Mouse (Mus musculus) testis, postnatal 10 days (tissue): ENCODE results near the gene Tmem63b.

Experiments used
- DNase-seq: peaks from one replicate; pipeline ENCODE4 v3.0.0; 2021; ENCODE audit warnings: low spot score

Tmem63b gene

DNA sequence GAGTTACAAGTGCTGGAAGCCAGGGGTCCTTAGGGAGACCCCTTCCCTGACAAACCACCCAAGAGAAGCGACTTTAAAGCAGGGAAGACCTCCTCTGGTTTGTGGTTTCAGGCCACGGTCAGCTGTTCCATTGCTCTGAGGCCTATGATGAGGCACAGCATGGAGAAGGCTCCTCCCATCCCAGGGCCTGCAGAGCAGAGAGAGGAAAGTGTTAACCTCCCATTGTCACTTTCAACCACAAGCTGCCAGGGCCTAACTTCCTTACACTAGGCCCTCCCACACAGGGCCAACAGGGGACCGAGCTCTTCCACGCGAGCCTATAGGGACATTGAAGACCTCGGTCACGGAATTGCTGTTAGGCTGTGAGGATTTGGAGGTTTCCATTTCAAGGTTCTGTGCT is 16.5 kb upstream of the Tmem63b start:
- DNase-seq = no peak

GRCm38 (mm10) chr17:45702254-45702653 is 15.5 kb upstream of the Tmem63b start:
- no peak for DNase-seq

DNA sequence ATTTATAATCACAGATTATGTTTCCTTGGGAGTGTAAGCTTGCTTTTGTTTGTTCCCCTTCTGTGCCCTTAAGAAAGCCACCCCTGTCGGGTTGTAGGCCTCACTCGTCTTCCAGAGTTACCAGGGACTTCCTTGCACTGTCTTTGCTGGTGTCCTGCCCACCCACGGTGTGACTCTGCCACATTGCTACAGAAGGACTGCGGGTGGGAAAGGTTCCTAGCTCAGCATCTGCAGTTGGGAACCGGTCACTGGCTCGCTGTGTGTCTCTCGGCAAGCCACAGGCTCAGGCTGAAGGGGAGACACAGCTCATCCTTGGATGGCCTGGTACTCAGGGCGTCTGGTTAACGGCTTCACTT is 14.5 kb upstream of the Tmem63b start:
- no peak for DNase-seq

GRCm38 (mm10) chr17:45700496-45701235 is 14.0 kb upstream of the Tmem63b start:
- no peak for DNase-seq

GRCm38 (mm10) chr17:45699039-45699740 is 12.5 kb upstream of the Tmem63b start:
- no peak for DNase-seq

DNA sequence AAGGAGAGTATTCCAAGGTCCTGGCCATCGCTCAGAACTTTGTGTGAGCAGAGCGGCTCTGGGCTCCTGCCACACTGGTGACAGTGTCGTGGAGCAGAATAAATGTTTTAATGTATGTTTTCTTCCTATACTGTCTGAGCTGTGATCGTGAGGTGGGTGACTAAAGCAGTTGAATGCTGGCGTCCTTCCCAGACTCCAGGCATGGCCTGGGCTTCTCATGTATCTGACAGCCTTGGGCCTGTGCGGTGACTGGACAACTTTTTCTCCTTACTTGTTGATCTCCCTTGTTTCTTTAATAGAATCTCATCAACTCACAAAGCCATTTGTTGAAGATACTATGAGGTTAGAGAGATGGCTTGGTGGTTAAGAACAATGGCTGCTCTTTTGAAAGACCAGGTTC is 11.7 kb upstream of the Tmem63b start:
- no peak for DNase-seq

DNA sequence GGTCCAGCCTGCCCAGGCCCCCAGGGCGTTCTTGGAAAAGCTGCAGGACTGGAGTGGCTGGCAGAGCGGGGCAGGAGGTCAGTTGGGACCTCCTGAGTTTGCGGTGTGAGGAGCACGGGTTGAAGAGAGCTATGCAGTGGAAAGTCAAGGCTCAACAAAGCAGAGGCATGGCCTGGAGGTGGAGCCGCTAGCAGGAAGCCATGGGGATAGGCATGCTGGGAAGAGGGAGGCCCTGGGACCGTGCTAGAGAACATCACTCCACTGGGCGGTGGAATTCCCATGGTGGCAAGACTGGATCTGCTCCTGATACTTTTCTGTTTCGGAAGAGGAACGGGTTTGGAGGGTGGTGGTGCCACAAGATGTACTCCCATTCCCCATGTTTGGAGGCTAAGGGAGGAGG is 10.3 kb upstream of the Tmem63b start:
- no peak for DNase-seq

GRCm38 (mm10) chr17:45695227-45696120 is 8.8 kb upstream of the Tmem63b start:
- DNase-seq = no peak

GRCm38 (mm10) chr17:45693812-45694565 is 7.3 kb upstream of the Tmem63b start:
- no peak for DNase-seq

- no peak for DNase-seq
Observed at GRCm38 (mm10) chr17:45692159-45692558, 5.5 kb upstream of the Tmem63b start.

DNA sequence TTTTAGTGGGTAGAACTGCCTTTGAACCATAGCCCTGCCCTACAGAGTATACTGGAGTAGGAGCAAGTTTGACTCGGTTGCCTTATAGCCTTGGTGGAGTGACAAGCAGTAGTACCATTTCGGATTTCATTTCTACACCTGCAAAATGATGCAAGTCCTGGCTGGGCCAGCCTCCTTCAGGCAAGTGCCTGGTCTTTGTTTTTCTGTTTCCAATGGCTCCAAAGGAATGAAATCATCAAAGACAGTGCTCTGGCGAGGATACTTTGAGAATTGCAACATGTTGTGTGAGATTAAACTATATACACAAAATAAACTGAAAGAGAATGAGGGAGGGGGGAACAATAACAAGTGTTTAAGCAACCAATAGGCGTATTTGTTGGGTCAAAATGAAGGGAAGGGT is 3.3 kb upstream of the Tmem63b start:
- no peak for DNase-seq

DNA sequence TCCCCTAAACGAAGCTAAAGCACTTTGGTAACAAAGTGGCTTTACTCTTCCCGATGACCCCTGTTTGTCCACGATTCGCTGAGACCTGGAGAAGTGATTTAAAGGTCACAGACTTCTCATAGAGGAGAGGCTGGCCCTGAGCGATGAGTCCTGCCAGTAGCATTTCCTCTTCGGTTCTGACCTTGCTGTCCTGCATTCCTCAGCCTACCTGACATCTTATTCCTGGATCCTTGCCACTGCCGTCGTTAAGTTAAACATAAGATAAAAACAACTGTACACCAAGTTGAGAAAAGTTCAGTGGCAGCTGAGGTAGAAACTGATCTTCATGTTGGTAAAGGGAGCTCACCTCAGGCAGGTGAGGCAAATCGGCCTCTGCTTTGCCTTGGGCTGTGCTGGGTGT is 2.4 kb upstream of the Tmem63b start:
- DNase-seq = no peak

DNA sequence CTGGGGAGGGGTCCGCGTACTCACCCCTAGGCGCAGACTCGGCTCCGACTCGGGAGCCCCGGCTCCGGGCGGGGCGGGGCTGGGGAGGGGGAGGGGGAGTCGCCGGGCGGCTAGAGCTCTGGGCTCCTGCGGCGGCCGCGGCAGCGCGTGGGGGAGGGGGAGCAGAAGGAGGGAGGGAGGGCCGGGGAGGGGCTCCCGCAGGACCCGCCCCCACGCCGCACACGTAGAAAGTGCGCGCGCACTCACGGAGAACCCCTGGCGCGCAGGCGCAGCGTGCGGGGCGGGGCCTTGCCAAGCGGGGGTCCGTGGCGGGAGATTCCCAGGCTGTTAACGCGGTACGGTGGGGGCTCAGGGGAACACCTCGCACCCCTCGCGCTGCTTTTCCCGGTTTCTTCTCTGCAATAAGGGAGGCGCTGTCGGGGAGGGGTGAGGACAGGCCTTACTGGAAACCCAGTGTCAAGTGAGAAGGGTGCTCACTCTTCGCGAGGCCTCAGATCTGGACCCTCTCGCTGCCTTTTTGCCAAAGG is 549 bp downstream of the Tmem63b start, which contains the start of gene Mrpl14:
Gene Mrpl14 (plus strand): TSS at position 230 of the 527 bp plus-strand sequence.
- peak; percentile 99 for DNase-seq

DNA sequence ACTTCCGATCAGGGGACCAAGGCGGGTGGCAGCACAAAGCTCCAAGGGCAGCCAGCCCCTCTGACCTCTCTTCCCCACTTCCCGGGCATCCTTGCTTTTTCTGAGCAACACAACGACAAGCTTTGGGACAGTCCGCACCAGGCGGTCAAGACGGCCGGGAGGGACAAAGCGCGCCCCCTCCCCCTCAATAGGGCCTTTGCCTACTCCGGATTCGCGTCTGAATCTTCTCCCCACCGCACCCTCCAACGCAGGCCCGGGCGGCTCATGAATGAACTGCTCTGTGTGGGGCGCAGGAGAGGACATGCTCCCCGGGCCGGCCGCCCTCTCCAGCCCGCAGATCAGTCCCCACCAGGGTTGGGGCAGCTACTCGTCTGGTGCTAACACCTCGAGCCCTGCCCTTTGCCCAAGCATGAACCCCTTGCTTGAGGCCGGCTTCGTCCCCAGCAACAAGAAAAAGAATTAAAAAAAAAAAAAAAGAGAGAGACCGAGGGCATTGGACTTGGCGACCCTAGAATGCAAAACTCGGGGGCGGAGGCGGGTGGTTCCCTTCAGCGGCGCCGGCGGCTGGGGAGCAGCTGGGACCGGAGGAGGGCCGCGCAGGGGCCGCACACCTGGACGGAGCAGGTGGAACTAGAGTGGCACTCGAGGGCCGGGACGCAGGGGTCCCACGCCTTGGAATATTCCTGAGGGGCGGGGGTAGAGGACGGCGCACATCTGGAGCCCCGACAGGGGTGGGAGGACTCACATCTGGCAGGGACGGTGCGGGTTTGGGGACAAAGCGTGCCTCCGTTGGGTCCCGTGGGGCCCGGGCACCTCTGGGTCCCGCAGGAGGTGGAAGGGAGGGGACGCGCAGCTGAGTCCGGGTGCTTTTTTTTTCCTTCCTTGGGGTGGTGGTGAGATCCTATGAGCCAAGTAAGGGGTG is 1.3 kb downstream of the Tmem63b start:
- DNase-seq = peak; percentile 70

DNA sequence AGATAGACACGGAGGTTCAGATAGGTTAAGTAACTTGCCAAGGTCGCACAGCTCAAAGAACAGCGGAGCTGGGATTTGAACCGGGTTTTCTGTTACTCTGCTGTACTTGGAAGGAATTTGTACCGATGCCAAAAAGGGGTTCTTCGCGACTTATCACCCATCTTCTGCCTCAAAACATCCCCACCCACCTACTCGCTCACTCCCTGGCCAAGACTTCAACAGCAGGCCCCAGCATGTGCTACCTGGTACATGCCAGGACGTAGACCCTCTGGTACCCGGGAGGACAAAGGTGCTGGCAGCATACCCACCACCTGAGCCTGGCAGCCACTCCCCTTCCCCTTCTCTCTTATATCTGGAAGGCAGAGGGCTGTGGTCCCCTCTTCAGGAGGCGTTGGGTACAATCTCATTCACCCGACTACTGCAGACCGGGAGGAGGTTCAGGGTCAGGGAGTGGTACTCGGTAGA is 2.0 kb downstream of the Tmem63b start:
- DNase-seq = no peak

- no peak for DNase-seq
Observed at GRCm38 (mm10) chr17:45682843-45683242, 3.9 kb downstream of the Tmem63b start.

DNA sequence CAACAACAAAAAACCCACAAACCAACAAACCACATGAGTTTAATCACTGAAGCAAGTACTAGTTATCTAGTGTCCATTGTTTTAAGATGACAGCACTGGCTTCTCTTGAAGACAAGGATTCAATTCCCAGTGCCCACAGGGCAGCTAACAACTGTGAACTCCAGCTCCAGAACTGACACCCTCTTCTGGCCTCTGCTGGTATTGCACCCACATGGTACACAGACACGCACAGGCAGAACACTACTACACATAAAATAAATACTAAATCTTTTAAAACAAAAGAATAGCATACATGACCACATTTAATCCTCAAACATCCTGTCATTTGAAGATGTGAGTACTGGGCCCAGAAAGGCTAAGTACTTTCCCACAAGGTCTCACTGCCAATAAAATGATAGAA is 5.1 kb downstream of the Tmem63b start:
- no peak for DNase-seq

- DNase-seq = no peak
Observed at GRCm38 (mm10) chr17:45680391-45680980, 6.2 kb downstream of the Tmem63b start.

DNA sequence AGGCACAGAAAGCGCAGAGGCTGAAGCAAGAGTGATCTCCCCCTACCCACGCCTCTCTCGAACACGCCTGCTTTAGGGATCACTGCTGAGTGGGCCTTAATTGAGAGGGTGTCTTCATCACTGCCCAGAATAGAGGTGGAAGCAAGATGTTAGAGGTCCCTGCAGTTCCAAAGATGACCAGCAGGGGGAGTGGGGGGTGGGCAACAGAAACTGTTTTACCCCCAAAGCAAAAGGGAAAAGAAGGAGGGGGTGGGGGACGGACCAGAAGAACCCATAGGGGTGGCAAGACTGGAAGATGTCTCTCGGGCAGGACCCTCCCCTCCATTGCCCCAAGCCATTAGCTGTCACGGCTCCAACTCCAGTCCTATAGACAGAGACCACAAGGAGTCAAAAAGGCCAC is 8.6 kb downstream of the Tmem63b start:
- peak; percentile 93 for DNase-seq

DNA sequence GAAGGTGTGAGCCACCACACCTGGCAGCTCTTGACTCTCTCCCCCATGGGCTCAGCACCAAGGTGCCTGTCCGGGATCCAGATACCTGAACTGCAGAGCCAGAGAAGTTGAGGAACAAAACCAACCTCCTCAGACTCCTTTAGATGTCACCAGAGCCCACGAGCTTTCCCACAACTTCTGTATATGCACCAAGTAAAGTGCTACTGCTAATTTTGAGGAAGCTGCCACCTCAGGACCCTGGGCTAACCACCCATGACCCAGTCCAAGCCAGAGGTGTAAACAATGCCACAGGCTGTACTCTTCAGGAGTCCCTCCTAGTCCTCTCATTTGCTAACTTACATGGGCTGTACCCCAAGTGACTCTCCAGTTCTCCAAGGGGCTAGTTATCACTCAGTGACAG is 14.1 kb downstream of the Tmem63b start:
- DNase-seq = no peak
